Mouse (Mus musculus) kidney, adult 8-10 months (tissue): Measurements from ENCODE around the gene Nmrk2.

ENCODE experiments used
- DNase-seq, 2 experiments: peaks; one replicate each; pipeline ENCODE4 v3.0.0; 2022

Nmrk2 gene

DNA sequence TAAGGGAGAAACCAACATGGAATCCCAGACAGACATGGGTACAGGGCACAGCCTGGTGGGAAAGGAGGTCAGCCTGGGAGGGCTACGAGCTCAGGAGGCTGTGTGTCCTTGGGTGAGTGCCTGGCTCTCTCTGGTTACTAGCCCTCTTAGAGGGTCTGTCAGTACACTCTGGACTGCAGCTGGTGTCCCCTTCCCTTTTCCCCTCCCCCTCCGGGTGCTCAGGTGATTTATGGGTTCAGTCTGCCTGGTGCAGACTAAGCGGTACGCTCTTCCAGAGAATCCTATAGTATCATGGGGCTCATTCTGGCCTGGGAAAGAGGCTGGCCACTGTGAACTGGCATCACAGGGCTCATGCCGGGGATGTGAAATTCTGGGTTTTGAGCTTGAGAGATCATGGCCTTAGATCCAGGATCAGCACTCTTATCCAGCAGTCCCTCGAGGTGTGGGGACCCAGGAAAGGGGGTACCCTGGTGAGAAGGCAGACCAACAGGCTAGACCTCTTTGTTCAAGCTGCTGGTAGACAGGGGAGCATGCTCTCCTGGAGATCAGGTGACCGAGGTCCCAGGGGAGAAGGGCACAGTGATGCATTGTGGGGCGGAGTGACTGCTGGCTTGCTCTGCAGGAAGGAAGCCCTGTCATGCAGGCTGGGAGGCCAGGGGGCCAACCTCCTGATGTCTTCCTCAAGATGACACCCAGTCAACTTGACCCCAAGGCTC lies 40.1 kb downstream of the Nmrk2 start:
- peak; percentile 63 to 64 for DNase-seq

DNA sequence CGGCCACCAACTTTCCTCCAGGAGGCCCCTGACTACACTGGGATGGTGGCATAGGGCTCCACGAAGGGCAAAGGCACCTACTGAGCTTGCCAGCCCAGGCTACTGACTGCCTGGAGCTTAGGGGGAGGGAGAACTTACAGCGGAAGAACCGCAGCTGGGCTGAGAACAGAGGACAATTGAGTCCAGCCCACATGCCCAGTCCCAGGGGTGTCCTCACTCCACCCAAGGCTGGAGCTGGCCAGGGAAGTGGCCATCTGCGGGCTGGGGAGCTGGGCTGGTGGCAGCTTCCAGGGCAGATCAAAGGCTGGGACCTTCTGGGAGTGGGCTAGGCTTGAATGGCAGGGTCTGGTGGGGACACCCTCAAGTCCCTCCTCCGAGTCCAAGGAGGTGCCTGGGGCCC lies 47.1 kb downstream of the Nmrk2 start:
- no peak for DNase-seq

DNA sequence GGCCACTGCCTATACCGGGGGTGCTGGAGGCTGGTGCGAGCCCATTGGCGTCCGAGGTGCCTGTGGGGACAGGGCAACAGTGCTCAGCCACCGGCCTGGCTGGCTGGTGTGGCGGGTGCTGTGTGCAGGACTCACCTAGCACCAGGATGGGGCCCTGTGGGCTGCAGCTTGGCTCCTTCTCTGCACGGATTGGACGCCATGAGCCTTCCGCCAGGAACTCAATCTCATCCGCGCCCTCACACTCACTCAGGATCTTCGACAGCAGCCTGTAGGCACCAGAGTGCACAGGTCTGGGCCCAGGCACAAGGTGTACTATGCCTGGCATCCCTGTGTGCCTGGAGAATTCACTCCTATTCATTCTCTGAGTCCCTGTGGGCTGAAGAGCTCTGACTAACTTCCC lies 47.5 kb downstream of the Nmrk2 start:
- no peak for DNase-seq

DNA sequence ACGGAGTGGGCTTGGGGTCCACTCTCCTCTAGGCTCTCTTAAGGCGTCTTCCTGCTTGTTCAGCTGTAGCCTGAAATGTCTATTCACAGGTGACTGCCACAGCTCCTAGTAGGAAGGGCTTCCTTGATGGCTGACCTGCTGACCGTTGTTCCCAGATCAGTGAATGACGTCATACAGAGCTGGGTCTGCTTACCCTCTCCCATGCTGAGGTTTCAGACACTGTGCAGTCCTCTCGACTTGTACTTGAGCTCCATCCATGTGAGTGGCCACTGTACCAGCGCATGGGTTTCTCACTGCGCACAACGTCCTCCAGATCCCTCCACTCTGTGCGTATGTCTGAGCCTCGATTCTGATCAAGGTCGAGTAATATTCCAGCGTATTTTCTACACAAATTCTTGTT lies 49.2 kb downstream of the Nmrk2 start:
- DNase-seq: no peak

DNA sequence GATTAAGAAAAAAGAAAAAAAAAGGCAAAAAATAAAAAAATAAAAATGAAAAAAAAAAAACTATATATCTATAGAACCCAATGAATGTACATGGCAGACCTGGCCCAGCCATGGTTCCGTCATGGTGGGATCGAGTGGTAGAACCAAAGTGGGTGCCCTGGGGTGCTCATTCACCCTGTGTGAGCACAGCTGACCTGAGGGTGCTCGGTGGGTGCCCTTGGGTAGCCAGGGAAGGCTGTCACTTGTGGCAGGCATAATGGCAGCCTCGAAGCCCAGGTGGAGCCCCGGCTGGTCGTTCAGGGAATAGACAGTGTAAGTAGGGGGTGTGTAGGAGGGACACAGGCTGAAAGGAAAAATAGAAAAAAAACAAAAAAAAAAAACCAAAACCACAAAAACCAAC lies 50.6 kb downstream of the Nmrk2 start:
- no peak for DNase-seq
